Mouse (Mus musculus): ENCODE measurements around the gene Zfand5. TPM values are rescaled to one million over a fixed set of nuclear protein-coding genes. Genes with fewer than 3 reads are reported as not detected.
"Not testable (repeated sequence)": the region's sequence is repeated elsewhere in the genome, so short reads cannot be mapped to it uniquely, and the experiment has no call there.

Zfand5 gene
- polyA plus RNA-seq (2016; fragmentation: Nextera tagmentation; extraction: Ambion mirVana) = 82.5 and 92.6 TPM in 2 replicates

- Histone ChIP-seq H3K4me3 (peak within 1 kb of the TSS; percentile 91), H3K27ac (peak within 1 kb of the TSS; percentile 99), H3K27me3 (ENCODE audit: low read depth, poor library complexity, severe bottlenecking) (no peaks in the 10 kb centered on the region), H3K9me3 (replicated peaks) (no peaks in the 10 kb centered on the region), H3K36me3 (peaks cover 8% of the 10 kb centered on the region), H3K4me1 (peaks cover 10% of the 10 kb centered on the region; the same call in 1 of the 2 replicates)
- whole genome bisulfite sequencing = under 1% methylated on average over 113 of the region's 118 CpGs
- DNase-seq (ENCODE audit: low spot score) = peak; percentile 99
These were observed at the start of gene Zfand5 for GRCm38 (mm10) chr19:21271741-21272654. Zfand5 (plus strand) TSS chr19:21272278.

GRCm38 (mm10) chr19:21227131-21227530 is 44.9 kb upstream of the Zfand5 start:
- no peaks in the 10 kb centered on the region for H3K27me3 ChIP-seq (ENCODE audit: low read depth, poor library complexity, severe bottlenecking)
- H3K9me3 ChIP-seq (replicated peaks) = no peaks in the 10 kb centered on the region
- no peak overlapping the region for H3K4me3 ChIP-seq
- 81% methylated on average over 4 of the region's 4 CpGs for WGBS
- no peak overlapping the region for H3K27ac ChIP-seq
- no peaks in the 10 kb centered on the region for H3K36me3 ChIP-seq
- no peaks in the 10 kb centered on the region for H3K4me1 ChIP-seq
- DNase-seq (ENCODE audit: low spot score) = no peak

- Histone ChIP-seq H3K9me3 (replicated peaks) (no peaks in the 10 kb centered on the region), H3K36me3 (no peaks in the 10 kb centered on the region), H3K4me3 (no peak overlapping the region), H3K27ac (no peak overlapping the region), H3K27me3 (ENCODE audit: low read depth, poor library complexity, severe bottlenecking) (no peaks in the 10 kb centered on the region), H3K4me1 (no peaks in the 10 kb centered on the region)
- DNase-seq (ENCODE audit: low spot score) = no peak
- 55% methylated on average over 2 of the region's 2 CpGs for WGBS
These were observed 44.3 kb upstream of the Zfand5 start for GRCm38 (mm10) chr19:21227754-21228153.

- WGBS = 98% methylated on average over 2 of the region's 2 CpGs
- not testable (repeated sequence) for H3K4me1 ChIP-seq; DNase-seq (ENCODE audit: low spot score); H3K36me3 ChIP-seq; H3K9me3 ChIP-seq (replicated peaks); H3K4me3 ChIP-seq; H3K27me3 ChIP-seq (ENCODE audit: low read depth, poor library complexity, severe bottlenecking); H3K27ac ChIP-seq
These were observed 23.3 kb upstream of the Zfand5 start for GRCm38 (mm10) chr19:21248730-21249129.

- DNase-seq (ENCODE audit: low spot score) = no peak
- no peaks in the 10 kb centered on the region for H3K9me3 ChIP-seq (replicated peaks)
- H3K4me3 ChIP-seq = no peak overlapping the region
- no peaks in the 10 kb centered on the region for H3K4me1 ChIP-seq
- no peak overlapping the region for H3K27ac ChIP-seq
- no peaks in the 10 kb centered on the region for H3K36me3 ChIP-seq
- whole genome bisulfite sequencing = 96% methylated on average over 2 of the region's 2 CpGs
- no peaks in the 10 kb centered on the region for H3K27me3 ChIP-seq (ENCODE audit: low read depth, poor library complexity, severe bottlenecking)
These were observed 18.2 kb upstream of the Zfand5 start for GRCm38 (mm10) chr19:21253846-21254245.

- no peaks in the 10 kb centered on the region for H3K4me1 ChIP-seq
- H3K27ac ChIP-seq = no peak overlapping the region
- no peaks in the 10 kb centered on the region for H3K36me3 ChIP-seq
- no peak for DNase-seq (ENCODE audit: low spot score)
- 85% methylated on average over 3 of the region's 3 CpGs for WGBS
- no peaks in the 10 kb centered on the region for H3K9me3 ChIP-seq (replicated peaks)
- H3K4me3 ChIP-seq = no peak overlapping the region
- H3K27me3 ChIP-seq (ENCODE audit: low read depth, poor library complexity, severe bottlenecking) = no peaks in the 10 kb centered on the region
These were observed 16.2 kb upstream of the Zfand5 start for GRCm38 (mm10) chr19:21255920-21256319.

- Histone ChIP-seq H3K36me3 (no peaks in the 10 kb centered on the region), H3K27ac (no peak overlapping the region), H3K9me3 (replicated peaks) (no peaks in the 10 kb centered on the region), H3K4me3 (no peak overlapping the region), H3K27me3 (ENCODE audit: low read depth, poor library complexity, severe bottlenecking) (no peaks in the 10 kb centered on the region), H3K4me1 (no peaks in the 10 kb centered on the region)
- no peak for DNase-seq (ENCODE audit: low spot score)
- WGBS = 92% methylated on average over 2 of the region's 2 CpGs
These were observed 12.6 kb upstream of the Zfand5 start for GRCm38 (mm10) chr19:21259453-21259852.

- Histone ChIP-seq H3K4me3 (no peak overlapping the region), H3K9me3 (replicated peaks) (no peaks in the 10 kb centered on the region), H3K4me1 (no peaks in the 10 kb centered on the region), H3K27me3 (ENCODE audit: low read depth, poor library complexity, severe bottlenecking) (no peaks in the 10 kb centered on the region), H3K27ac (no peak overlapping the region), H3K36me3 (no peaks in the 10 kb centered on the region)
- no peak for DNase-seq (ENCODE audit: low spot score)
These were observed 11.8 kb upstream of the Zfand5 start for GRCm38 (mm10) chr19:21260280-21260679.

GRCm38 (mm10) chr19:21271186-21271585 is 892 bp upstream of the Zfand5 start:
- 39% methylated on average over 8 of the region's 8 CpGs for WGBS
- Histone ChIP-seq H3K27ac (peak overlapping the region; percentile 99), H3K36me3 (peaks cover under 1% of the 10 kb centered on the region; the same call in 1 of the 2 replicates), H3K4me3 (peak overlapping the region; percentile 91), H3K4me1 (peaks cover 10% of the 10 kb centered on the region; the same call in 1 of the 2 replicates), H3K9me3 (replicated peaks) (no peaks in the 10 kb centered on the region), H3K27me3 (ENCODE audit: low read depth, poor library complexity, severe bottlenecking) (no peaks in the 10 kb centered on the region)
- no peak for DNase-seq (ENCODE audit: low spot score)

- peak; percentile 81 for DNase-seq (ENCODE audit: low spot score)
- Histone ChIP-seq H3K9me3 (replicated peaks) (no peaks in the 10 kb centered on the region), H3K27ac (peak overlapping the region; percentile 99), H3K4me3 (peak overlapping the region; percentile 91), H3K36me3 (peaks cover 16% of the 10 kb centered on the region), H3K27me3 (ENCODE audit: low read depth, poor library complexity, severe bottlenecking) (no peaks in the 10 kb centered on the region), H3K4me1 (peaks cover 10% of the 10 kb centered on the region; the same call in 1 of the 2 replicates)
- under 1% methylated on average over 66 of the region's 66 CpGs for WGBS
These were observed 692 bp downstream of the Zfand5 start for GRCm38 (mm10) chr19:21272655-21273284.

- 1% methylated on average over 4 of the region's 4 CpGs for WGBS
- DNase-seq (ENCODE audit: low spot score) = no peak
- H3K9me3 ChIP-seq (replicated peaks) = no peaks in the 10 kb centered on the region
- peak overlapping the region; percentile 91 for H3K4me3 ChIP-seq
- peaks cover 10% of the 10 kb centered on the region; the same call in 1 of the 2 replicates for H3K4me1 ChIP-seq
- peak overlapping the region; percentile 99 for H3K27ac ChIP-seq
- peaks cover 23% of the 10 kb centered on the region for H3K36me3 ChIP-seq
- no peaks in the 10 kb centered on the region for H3K27me3 ChIP-seq (ENCODE audit: low read depth, poor library complexity, severe bottlenecking)
These were observed 1.4 kb downstream of the Zfand5 start for GRCm38 (mm10) chr19:21273440-21273839.

GRCm38 (mm10) chr19:21274181-21274591 is 2.1 kb downstream of the Zfand5 start:
- DNase-seq (ENCODE audit: low spot score) = peak; percentile 42
- Histone ChIP-seq H3K36me3 (peaks cover 30% of the 10 kb centered on the region), H3K9me3 (replicated peaks) (no peaks in the 10 kb centered on the region), H3K4me1 (peaks cover 10% of the 10 kb centered on the region; the same call in 1 of the 2 replicates), H3K27ac (no peak overlapping the region), H3K4me3 (peak overlapping the region; percentile 91), H3K27me3 (ENCODE audit: low read depth, poor library complexity, severe bottlenecking) (no peaks in the 10 kb centered on the region)
- 3% methylated on average over 2 of the region's 2 CpGs for WGBS

GRCm38 (mm10) chr19:21274714-21275113 is 2.6 kb downstream of the Zfand5 start:
- Histone ChIP-seq H3K36me3 (peaks cover 36% of the 10 kb centered on the region), H3K4me1 (peaks cover 10% of the 10 kb centered on the region; the same call in 1 of the 2 replicates), H3K27ac (no peak overlapping the region), H3K4me3 (peak overlapping the region; percentile 91), H3K27me3 (ENCODE audit: low read depth, poor library complexity, severe bottlenecking) (no peaks in the 10 kb centered on the region), H3K9me3 (replicated peaks) (no peaks in the 10 kb centered on the region)
- DNase-seq (ENCODE audit: low spot score) = no peak
- 69% methylated on average over 3 of the region's 3 CpGs for WGBS

Measured in limb, embryonic 10.5 days (tissue).